ENCODE assay signal across 7 mouse cellular contexts in genomic region chr8:60631504-60631934, GRCm38 (mm10). TPM values are rescaled to one million over a fixed set of nuclear protein-coding genes. Genes with fewer than 3 reads are reported as not detected.
DNase-seq lines count a peak whose midpoint lies in the region; ATAC-seq lines count a peak whose summit lies in the region.

No protein-coding gene starts in this region.

- H3K36me3 ChIP-seq in intestine, embryonic 16.5 days (ENCODE audit: control insufficient read depth, insufficient read depth, low read length) = no peaks in the 10 kb centered on the region

- peak overlapping the region; percentile 65 for H3K4me2 ChIP-seq in intestine, embryonic 16.5 days (ENCODE audit: low read depth, low read length)

- peaks cover 3% of the 10 kb centered on the region; the same call in 1 of the 2 replicates for H3K27me3 ChIP-seq in intestine, embryonic 16.5 days (replicated peaks; ENCODE audit: control insufficient read depth, insufficient read depth, low read length)

- no peak overlapping the region for H3K27ac ChIP-seq in intestine, embryonic 16.5 days (ENCODE audit: low read length)

- peak overlapping the region; percentile 46 for H3K9ac ChIP-seq in intestine, embryonic 16.5 days (ENCODE audit: low read depth, low read length)

- peak; percentile 2; the same call in 1 of the 2 replicates for ATAC-seq in intestine, embryonic 16.5 days
- ATAC-seq in megakaryocyte progenitor cell, adult 5-6 weeks (replicated peaks; ENCODE audit: poor library complexity) = peak; percentile 43

- peak overlapping the region; percentile 42 for H3K4me3 ChIP-seq in intestine, embryonic 16.5 days (ENCODE audit: low read length)

- DNase-seq in adrenal gland, postnatal 36 days = peak; percentile 83
- DNase-seq in embryo, embryonic 11.5 days (ENCODE audit: low read depth, low spot score) = peak; percentile 45
- DNase-seq in gonadal fat pad, adult 2 months (ENCODE audit: low read depth) = peak; percentile 70
- DNase-seq in left cerebral cortex, postnatal 14 days (ENCODE audit: low spot score in 2 of 2) = peak; percentile 74 to 87
- peak; percentile 66 for DNase-seq in right cerebral cortex, postnatal 14 days

- no peaks in the 10 kb centered on the region for H3K9me3 ChIP-seq in intestine, embryonic 16.5 days (ENCODE audit: control insufficient read depth, low read length)

- H3K4me1 ChIP-seq in intestine, embryonic 16.5 days (ENCODE audit: control insufficient read depth, insufficient read depth, low read length) = peaks cover 7% of the 10 kb centered on the region

- WGBS in intestine, embryonic 16.5 days = under 1% methylated on average over 13 of the region's 13 CpGs

- intact Hi-C loops in left cerebral cortex, postnatal 14 days (cut with DNase I) = loop anchor here (5.0 kb wide), 1 partner anchor 236 kb away; no protein-coding TSS in a partner anchor

RNA-seq across cellular contexts. Expression of gene Mfap3l, which starts 1.1 kb away (rescaled TPM):
- 1 to 10 TPM; 2.1 to 2.8 TPM for total RNA-seq in adrenal gland, postnatal 36 days (2021)
- 24.9 and 30.9 TPM in 2 replicates for polyA plus RNA-seq in gonadal fat pad, adult 2 months (2012; rRNA removed)
- polyA plus RNA-seq in intestine, embryonic 16.5 days (2015; fragmentation: Nextera tagmentation; extraction: Ambion mirVana) = 0.78 and 0.99 TPM in 2 replicates
- 10 to 100 TPM; 44.5 to 47.5 TPM for total RNA-seq in left cerebral cortex, postnatal 14 days (2021)
- total RNA-seq in megakaryocyte progenitor cell, adult 5-6 weeks (2015) = 3.5 and 4.1 TPM in 2 replicates
- 2.3 and 4.2 TPM in 2 replicates for total RNA-seq in megakaryocyte progenitor cell, adult 5-6 weeks (2017)

Comparison
In these comparisons a context has a peak if more than half of its experiments do, and no peak if none do; other contexts are left out.
1. RNA of gene Mfap3l, which starts 1.1 kb away (total RNA-seq): 44.5 to 47.5 TPM in left cerebral cortex, postnatal 14 days; 2.3 to 4.2 TPM in megakaryocyte progenitor cell, adult 5-6 weeks and 2.1 to 2.8 TPM in adrenal gland, postnatal 36 days; every median in the first group is over 4 times any median in the second.
2. Peak in every context shown above with its lines, with median percentiles within 50 percentile points of each other: DNase-seq.